Mouse (Mus musculus) CD4-positive, CD25-positive, alpha-beta regulatory T cell, adult 4 months (primary cell): ENCODE results near the gene Gpr18. TPM values are rescaled to one million over a fixed set of nuclear protein-coding genes. Genes with fewer than 3 reads are reported as not detected.

ENCODE experiments used
- ATAC-seq: one replicate; pipeline ENCODE4 v1.8.0; 2017
- polyA plus RNA-seq, 2 experiments: library from polyadenylated mRNA; unstranded; fragments of 100-300 nt; shearing (Covaris generic); gene quantifications; one replicate each; pipeline ENCODE4 v1.2.1; 2017

The Gpr18 gene
- polyA plus RNA-seq, 2 experiments from 2014 or later = 92.7 to 95.9 TPM

DNA sequence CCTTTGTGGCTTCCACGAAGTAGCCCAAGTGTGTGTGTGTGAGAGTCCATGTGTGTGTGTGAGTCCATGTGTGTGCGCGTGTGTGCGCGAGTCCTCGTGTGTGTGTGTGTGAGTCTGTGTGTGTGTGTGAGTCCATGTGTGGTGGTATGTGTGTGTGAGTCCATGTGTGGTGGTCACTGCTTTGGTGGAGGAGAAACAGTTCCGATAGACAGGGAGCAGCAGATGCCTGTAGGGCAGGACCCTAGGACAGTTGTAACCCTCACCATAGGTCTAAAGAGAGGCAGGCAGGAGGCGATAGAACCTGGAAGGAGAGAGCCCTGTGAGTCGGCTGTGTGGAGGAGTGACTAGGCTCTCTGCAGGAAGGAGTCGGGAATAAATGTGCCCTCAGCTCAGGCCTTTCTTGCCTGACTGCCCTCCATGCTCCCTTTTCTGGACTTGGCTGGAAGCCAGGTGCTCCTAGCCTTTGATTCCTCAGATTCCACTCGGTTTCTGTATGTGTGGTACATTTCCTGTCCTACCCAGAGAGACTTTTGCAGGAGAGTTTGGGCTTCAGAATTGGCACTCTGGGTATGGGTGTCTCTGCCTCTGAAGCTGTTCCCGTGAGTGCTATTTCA lies 5.0 kb upstream of the Gpr18 start:
- ATAC-seq = no peak

DNA sequence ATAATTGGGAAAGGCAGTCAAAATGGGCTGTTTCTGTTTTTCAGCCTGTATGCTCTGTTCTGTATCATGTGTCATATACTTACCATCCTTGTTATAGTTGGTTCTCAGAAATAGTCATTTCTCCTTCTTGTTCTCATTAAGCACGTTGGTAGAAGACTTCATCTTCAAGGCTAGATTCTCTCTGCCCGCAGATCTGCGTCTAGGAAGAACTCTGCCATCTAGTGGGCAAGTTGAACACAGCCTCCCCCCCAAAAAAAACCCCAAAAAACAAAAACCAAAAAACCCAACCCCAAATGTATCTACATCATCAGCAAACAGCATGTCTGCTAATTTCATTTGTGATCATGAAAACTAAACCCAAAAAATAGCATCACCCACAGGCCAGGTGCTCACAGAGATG lies 4.2 kb upstream of the Gpr18 start:
- peak; percentile 16 for ATAC-seq

DNA sequence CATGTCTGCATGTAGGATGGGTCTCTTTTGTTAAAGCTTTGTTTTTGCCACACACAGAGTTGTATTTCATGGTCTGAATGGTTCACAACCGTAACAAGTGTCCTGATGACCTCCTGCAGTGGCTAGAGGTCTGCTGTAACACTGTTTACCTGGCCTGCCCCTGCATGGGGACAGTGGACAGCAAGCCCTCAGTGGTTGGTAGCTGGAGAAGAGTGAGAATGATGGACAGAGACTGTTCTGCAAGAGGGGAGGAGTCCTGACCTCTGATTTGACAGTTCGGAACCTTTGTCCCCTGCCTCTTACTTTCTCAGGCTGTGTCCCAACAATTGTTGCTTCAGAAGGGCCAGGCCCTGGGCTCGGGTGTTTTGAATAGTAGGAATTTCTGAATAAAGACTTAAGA lies 2.7 kb upstream of the Gpr18 start:
- ATAC-seq = no peak

DNA sequence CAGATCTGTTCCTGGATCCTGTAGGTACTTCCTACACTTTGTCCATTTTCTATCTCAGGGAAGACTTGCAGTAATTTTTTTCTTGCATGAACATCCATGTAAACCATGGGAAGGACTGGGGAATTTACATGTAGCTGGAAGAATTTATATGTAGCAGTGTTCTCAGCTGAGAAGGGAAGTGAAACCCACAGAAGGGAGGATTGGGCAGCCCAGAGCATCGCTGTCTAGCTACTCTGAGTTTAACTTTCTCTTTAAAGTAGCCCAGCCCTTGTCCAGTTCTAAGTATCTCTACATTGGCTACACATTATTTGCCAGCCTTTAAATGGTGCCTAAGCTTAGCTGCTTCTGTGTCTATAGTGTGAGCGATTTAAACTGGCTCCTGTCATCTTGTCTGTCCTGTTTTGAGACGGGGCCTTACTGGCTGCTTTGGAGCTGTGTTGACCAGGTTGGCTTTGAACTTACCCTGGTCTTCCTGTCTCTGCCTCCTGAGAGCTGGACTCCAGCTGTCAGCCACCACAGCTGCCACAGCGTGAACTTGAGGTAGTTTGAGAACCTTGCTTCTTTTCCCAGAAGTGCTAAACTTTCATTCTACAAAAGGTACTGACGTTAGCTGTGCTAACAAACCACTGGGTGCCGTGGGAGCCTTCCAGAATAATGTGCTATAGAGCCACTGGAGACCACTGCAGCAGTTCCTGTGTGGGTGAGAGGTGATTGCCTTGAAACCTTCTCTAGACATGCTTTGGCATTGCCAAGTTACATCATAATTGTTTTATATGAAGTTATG lies 922 bp upstream of the Gpr18 start:
- peak; percentile 13 for ATAC-seq

DNA sequence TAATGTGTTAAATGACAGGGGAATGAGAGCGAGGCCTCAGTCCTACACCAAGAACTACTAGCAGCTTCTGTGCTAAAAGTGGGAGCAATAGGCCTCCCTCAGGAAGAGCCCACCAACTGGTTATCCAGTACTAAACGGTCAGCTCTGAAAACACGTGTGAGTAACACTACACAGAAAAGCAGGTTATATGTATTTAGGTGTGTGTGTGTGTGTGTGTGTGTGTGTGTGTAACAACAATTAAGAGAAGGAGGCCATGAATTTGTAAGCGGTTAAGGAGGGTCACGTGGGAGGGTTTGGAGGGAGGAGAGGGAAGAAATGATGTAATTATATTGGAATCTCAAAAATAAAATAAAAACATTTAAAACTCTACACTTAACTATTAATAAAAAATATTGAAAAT lies 438 bp downstream of the Gpr18 start:
- ATAC-seq = peak; percentile 12

DNA sequence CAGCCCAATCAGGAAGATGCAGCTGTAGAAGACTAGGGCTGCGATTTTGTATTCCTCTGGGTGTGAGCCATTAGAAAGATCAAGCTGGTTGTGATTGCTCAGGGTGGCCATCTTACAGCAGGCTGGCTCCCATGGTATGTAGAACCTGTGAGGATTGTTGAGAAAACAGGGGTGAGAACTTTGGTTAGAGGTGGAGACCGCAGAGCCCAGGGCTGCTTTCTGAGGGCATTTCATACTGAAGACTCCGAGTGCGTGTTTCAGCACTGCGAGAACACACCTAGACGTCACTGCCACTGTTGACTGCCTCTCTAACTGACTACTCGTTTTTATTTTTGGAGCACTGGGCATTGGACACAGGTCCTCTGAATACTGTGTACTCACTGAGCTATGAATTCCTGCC lies 3.1 kb downstream of the Gpr18 start:
- no peak for ATAC-seq

DNA sequence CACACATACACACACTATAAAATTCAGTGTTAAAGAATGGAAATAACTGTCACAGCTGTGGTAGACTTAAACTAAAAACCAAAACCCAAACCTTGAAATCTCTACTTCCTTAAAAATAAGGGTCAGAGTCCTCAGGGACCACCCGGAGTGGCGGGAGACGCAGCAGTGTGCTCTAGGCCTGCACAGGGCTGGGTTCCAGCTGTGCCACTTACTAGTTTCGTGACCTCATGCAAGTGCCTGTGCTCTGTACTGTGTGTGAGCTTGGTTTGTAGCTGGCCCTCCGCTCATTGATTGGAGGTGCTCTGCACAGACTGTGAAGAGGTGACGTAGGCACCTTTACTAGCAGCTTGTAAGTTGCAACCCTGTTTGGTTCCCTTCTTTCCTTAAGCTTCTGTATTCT lies 5.7 kb downstream of the Gpr18 start:
- no peak for ATAC-seq

DNA sequence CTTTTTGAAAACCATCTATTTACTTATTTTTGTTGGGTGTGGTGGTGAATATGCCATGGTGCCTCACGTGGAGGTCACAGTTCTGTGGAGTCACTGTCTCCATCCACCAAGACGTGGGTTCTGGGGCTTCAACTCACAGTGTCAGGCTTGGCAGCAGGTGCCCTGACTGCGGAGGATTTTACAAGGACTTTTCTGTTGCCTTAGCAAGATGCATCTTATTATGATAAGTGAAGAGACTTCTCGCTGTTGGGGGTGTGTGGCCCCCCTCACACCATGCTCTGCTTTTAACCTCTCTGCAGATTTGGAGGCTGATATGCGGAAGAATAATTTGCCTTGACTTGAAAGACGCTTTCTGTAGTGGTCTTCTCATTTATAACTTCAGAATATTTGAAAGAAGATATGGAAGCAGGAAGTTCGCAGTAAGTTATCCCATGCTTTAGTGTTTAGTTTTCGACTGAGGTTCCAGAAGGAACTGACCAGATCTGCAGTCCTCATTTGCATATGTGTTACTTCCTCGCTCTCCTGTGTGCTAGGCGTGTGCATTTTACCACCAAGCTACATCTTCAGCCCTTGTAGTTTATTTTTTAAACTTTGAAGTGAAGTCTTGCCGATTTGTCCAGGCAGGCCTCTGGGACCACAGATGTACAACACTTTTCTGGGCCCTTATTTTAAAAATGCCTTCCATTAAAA lies 8.4 kb downstream of the Gpr18 start:
- peak; percentile 10 for ATAC-seq

DNA sequence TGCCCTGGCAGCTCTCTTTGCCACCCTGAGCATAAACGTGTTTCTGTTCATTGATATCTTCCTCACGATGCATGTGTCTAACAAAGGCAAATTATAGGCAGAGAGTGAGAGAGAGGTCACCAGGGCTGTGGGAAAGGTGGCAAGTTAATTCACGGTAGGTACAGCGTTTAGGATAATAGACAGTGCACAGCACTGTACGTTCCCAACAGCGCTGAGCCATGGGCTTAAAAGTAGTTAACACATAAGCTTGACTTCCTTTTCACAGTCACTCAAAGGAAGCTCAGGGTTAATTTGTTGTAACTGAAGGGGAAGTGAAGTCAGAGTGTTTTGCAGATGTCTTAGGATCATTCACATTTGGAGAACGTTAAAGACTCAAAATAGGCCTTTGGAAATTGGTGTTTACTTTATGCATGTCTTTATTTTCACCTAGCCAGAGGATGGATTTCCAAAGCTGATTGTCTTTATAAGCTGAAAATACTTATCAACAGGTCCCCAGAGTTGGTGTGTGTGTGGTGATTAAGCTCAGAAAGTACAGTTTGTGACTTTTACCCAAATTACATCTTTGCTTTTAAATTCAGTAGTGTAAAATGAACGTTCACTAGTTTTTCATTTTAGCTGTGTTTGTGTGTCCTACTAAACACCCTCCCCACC lies 9.1 kb downstream of the Gpr18 start:
- peak; percentile 66 for ATAC-seq

DNA sequence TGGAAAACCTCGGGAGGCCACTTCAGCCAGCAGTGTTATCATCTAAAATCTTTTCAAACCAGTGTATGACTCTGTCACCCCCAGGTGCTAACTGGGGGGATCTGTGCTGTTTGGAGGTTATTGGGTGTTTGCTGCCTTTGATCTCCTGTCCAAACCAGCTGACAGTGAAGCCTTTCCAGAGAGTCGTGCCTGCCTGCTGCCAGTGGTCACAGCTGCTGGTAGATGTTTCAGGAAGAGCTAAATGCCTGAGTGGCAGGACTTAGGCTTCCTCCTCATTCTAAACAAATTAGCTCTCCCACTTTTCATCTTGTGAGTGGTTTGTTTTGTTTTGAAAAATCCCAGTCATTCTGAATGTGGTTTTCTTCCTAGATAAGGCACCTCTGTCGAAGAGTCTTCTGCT lies 10.8 kb downstream of the Gpr18 start:
- ATAC-seq = no peak

DNA sequence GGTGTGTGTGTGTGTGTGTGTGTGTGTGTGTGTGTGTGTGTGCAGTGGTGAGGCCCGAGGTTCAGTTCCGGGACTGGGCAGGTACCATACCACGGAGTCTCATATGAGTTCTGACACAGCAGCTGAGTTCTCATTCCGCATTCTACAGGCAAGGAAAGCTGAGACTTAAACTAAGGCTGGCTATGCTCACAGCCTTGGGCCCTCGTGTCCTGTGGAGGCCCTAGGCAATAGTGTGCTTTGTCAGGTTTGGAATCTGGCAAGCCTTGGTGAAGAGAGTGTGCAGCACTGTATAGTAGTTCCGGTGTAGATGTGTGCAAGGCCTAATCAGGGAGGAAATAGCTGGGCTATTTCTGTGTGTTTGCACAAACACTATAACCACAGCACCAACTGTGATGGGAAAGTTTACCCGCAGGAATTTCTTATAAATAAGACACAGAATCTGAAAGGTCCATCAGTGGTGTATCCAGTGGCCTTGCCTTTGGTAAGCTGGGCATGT lies 12.2 kb downstream of the Gpr18 start:
- ATAC-seq = peak; percentile 16

DNA sequence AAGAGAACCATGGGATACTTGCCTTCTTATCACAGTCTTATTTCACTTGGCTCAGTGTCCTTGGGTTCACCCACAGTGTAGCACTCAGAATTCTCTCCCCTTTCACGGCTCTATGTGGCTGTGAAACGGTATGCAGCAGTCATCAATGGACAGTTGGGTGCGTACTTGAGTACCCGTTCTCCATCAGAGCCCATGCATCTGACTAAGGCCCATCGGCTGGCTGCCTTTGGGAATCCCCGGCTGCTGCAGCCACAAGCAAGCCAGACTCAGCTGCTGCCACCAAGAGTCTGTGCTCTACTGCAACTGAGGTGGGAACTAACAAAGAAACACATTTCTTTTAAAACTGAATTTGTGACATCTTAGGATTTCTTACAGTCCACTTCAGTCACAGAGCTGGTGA lies 14.1 kb downstream of the Gpr18 start:
- ATAC-seq = no peak

DNA sequence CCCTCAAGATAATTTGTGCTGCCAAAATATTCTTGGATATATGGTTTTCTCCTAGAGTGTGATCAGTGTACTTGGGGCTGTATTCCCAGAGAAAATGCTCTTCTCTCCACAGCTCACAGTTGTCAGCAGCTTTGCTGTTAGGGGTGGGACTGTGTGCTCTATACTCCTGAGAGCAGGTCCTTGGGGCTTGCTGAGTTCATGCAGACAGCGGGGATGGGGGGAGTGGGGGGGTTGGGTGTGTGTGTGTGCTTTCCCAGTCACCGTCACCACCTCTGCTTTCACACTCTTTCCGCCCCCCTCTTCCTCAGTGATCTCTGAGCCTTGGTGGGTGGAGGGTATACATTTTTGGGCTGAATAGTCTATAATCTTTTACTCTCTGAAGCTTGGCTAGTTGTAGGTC lies 16.5 kb downstream of the Gpr18 start:
- ATAC-seq = peak; percentile 32

DNA sequence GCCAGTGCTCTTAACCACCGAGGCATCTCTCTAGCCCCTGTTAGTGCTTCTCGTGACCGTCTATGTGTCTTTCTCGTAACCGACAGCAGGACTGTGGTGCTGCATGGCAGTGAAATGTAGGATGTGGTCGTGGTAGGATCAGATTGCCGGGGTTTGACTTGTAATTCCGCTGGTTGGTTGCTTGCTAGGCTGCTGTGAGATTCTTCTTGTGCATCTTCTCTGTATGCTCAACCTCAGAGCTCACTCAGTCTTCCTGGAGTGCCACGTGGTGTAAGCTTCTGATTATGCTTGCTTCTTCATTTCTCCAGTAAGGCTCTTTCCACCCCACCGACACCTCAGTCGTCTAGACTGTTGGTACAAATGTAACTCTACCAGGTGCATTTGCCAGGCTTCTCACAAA lies 17.1 kb downstream of the Gpr18 start:
- ATAC-seq = peak; percentile 78

DNA sequence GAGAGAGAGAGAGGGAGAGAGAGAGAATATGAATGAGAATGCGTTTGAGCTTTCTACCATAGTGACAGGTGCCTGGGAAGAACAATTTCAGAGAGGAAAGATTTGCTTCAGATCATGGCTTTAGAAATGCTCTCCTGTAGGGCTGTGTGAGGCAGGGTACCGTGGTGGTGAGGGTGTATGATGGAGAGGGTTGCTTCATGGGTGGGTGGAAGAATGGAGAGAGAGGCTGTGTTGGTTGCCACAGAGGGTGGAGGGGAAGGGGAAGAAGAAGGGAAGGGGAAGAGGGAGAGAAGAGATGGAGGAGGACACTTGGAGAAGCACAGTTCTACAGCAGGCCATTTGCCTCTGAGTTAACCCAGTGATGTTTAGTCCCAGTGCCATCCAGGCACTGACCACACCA lies 17.8 kb downstream of the Gpr18 start:
- no peak for ATAC-seq

DNA sequence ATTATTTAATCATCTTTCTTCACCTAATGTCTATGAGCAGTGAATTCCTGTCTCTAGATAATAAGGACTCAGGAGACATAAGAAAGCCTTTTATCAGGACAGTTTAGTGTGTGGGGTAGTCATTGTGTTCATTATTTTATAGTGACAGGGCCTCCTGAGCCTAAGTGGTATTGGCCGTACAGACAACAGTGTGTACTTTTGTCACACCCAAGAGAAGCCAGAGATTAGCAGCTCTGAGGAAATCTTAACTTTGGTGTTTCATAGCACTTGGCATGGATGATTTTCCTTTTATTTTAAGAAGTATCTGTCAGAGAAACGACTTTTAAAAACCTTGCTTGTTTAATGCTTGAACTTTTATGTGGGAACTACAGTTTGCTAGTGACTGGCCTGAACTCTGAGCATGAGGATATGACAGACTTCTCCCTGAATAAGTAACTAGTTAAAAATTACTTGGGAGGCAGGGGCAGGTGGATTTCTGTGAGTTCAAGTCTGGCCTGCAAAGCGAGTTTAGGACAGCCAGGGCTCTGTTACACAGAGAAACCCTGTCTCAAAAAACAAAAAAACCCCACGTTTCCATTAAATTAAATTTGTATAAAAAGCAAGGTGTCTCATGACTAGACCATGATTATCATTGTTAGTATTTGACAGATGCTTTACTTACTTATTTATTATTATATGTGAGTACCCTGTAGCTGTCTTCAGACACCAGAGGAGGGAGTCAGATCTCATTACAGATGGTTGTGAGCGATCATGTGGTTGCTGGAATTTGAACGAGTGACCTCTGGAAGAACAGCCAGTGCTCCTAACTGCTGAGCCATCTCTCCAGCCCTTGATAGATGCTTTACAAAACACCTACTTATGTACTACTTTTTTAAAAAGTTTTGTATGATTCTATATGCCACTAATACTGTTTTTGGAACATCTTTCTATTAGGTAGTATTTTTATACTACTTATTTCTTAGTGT lies 19.2 kb downstream of the Gpr18 start:
- ATAC-seq = no peak

DNA sequence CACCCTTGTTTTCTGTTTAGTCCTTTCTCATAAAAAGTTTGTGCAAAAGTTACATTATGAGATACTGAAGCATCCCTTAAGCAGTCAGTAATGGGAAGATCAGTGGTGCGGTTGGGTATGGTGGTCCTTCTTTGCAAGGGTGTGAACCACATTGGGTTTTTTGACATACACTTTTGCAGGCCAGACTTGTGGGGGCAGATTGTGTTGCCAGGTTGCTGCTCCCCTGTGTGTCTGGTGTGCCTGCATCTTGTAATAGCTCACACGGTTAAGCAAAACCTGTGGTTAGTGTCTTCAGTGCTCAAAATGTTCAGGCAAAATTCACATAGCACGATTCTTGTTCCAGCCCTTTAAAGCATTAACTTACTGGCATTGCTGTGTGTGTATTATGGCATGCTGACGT lies 20.3 kb downstream of the Gpr18 start:
- ATAC-seq = no peak

DNA sequence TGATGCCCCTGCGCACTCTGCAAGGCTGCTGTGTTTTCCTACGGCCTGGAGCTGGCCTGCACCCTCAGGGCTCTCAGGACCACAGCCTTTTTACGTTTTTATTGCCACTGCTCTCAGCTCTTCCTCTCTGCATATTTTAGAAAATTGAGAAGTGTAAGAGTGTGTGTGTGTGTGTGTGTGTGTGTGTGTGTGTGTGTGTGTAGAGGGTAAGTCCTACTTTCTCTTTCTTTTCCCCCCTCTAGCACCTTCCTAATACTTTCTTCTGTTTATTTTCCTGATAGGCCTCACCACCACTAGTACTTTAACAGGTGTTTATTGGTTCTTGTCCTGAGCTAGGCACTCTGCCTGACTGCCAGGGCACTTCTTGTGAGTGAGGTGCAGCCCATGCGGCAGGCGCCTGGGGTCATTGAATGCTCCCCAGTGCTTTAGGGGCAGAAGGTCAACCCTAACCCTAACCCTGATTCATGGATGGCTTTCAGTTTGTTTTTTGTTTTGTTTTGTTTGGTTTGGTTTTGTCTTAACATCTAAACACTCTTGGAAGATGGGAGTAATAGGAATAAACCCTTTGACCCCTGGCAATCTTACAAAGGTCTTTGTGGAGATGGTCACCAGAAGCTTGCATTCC lies 21.0 kb downstream of the Gpr18 start:
- peak; percentile 5 for ATAC-seq

DNA sequence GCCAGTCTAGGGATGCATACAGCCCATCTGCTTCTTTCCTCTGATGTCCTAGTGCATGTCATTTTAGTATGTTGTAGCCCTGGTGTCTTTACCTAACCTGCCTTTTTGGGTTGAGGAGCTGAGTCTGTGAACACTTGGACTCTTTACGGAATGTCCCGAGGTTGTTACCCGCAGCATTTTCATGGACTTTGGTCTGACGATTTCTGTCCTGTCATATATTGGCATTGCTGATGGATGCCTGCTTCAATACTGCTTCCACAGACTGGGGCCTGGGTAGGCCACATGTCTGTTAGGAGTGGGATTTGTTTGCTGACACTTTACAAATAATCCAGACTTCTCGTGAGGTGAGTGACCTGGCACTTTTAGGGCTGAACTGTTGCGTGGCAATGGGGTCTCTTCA lies 21.8 kb downstream of the Gpr18 start:
- ATAC-seq = no peak

DNA sequence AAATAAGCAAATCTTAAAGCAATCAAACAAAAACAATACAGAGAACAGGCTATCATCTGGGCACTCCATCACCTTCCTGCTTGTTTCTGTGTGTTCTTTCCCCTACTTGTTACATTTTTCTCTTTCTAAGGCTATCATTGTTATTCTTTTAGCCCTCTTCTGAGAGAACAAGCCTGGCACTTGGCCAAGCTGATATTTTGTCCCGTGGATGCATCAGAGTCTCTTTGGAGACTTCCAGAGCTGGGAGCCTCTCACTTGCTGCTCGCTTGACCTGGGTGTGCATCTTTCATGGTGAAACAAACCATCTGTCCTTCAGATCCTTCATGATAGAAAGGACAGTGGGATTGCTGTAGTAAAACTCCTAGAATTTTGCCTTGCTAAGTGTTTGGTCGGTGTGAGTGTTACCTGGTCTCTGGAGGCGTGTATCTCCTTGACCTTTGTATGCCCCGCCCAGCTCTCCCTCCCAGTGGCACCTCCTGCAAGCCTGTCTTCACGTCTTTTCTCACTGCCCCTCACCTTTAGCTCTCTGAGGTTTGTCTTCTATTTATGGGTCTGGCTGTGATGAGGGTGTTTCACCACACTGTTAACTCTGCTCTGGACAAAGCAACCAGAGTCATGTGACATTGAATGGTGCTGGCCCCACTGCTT lies 31.3 kb downstream of the Gpr18 start:
- ATAC-seq = no peak

DNA sequence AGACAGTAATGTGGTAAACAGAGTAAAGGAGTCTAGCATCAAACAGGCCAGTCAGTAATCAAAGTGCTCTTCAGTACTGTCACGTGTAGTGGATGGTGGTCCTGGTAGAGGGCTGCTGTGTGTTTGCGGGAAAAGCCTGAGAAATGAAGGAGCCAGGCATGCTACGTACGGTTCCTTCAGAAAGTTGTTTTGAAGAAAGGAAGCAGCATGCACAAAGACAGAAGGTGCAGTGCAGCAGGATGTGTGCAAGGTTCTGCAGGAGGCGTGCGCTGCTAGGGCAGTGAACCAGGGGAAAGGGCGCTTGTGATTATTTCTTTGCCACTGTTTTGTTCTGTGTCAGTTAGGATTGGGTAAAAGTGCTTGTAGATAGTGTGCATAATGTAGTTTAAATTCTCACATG lies 34.4 kb downstream of the Gpr18 start:
- peak; percentile 42 for ATAC-seq
